Mouse (Mus musculus) stomach, postnatal 0 days (tissue): Measurements from ENCODE around the gene Gm44596.

ENCODE experiments used
- CTCF ChIP-seq: IDR thresholded peaks from 2 replicates; pipeline ENCODE4 v1.5.1; 2016; ENCODE audit warnings: antibody characterized with exemption, low read depth, mild to moderate bottlenecking, moderate library complexity
- EP300 ChIP-seq: optimal IDR thresholded peaks from 2 replicates; pipeline ENCODE3; 2016; ENCODE audit warnings: antibody characterized with exemption

DNA sequence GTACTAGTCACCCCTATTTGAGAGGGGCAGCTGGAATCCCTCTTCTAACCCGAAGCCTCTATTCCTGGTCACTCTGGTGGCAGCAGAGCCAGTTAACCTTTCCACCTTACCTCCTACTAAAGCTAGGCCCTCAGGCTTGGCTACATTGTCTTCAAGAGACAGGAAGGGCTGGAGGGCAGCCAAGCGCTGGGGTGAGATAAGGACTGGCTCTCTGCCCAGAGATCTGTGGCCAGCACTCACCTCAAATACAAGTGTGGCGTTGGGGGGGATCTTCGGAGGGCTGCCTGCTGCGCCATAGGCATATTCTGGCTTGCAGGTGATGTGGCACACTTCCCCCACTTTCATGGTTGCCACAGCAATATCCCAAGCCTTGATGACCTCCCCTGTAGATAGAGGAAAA lies 60.2 kb downstream of the Gm44596 start:
- TF ChIP-seq CTCF (no peak), EP300 (no peak)
